ENCODE assay signal across 13 mouse cellular contexts in the genomic region with DNA sequence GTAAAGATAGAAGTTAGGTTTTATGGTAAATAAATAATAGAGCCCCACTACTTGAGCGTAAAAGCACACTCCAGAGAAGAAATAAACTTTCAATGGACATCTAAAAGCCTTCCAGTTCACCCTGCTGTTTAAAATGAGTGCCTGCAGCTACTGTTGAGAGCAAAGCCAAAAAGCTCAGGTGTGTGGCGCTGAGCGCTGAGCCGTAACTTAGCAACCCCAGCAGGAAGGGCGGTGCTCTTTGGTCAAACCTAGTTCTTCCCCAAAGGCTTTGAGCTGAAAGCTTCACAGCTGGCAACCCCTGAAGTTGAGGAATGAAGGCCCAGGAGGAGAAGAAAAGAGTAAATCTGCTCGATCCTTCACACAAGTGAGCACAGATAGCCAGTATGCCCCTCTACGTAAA.
DNase-seq lines count a peak whose midpoint lies in the region; ATAC-seq and TF ChIP-seq lines count a peak whose summit lies in the region.
"Had no signal": no experiment of that assay in that cellular context is flagged by ENCODE, and none has a peak within 500 bp of the region (broad histone marks: within the 10 kb centered on the region; RNA-seq: fewer than 3 reads in every experiment).

No protein-coding gene starts in this region.

- no peak overlapping the region for H3K4me2 ChIP-seq in lung, postnatal 0 days (replicated peaks; ENCODE audit: low read depth, low read length)
- no peak overlapping the region for H3K4me2 ChIP-seq in kidney, embryonic 14.5 days (replicated peaks; ENCODE audit: low read depth, low read length)
- H3K4me2 ChIP-seq: hindbrain, embryonic 14.5 days; liver, embryonic 15.5 days had no signal

- no peaks in the 10 kb centered on the region for H3K9me3 ChIP-seq in lung, postnatal 0 days (ENCODE audit: low read length)
- H3K9me3 ChIP-seq in kidney, embryonic 14.5 days (ENCODE audit: control insufficient read depth, low read length) = no peaks in the 10 kb centered on the region
- H3K9me3 ChIP-seq: forebrain, embryonic 10.5 days; liver, embryonic 15.5 days had no signal

- no peak overlapping the region for H3K27ac ChIP-seq in lung, postnatal 0 days (ENCODE audit: low read length)
- no peak overlapping the region for H3K27ac ChIP-seq in kidney, embryonic 14.5 days (ENCODE audit: low read depth, low read length)
- H3K27ac ChIP-seq in thymus, adult 2 months (ENCODE audit: control insufficient read depth, insufficient read depth, low read length) = no peak overlapping the region
- H3K27ac ChIP-seq: forebrain, embryonic 10.5 days; hindbrain, embryonic 14.5 days; liver, embryonic 15.5 days had no signal

- H3K27me3 ChIP-seq in lung, postnatal 0 days (replicated peaks; ENCODE audit: insufficient read depth, low read length) = no peaks in the 10 kb centered on the region
- no peaks in the 10 kb centered on the region for H3K27me3 ChIP-seq in kidney, embryonic 14.5 days (ENCODE audit: control insufficient read depth, insufficient read depth, low read length)
- no peaks in the 10 kb centered on the region for H3K27me3 ChIP-seq in thymus, adult 2 months (ENCODE audit: control insufficient read depth, insufficient read depth, low read length)
- H3K27me3 ChIP-seq: liver, embryonic 15.5 days had no signal

- TF ChIP-seq CTCF in lung, postnatal 0 days (IDR thresholded peaks at IDR 0.05) = no peak
- no peak for TF ChIP-seq CTCF in lung, adult 2 months (IDR thresholded peaks at IDR 0.05; ENCODE audit: insufficient read depth, low read length)
- no peak for TF ChIP-seq CTCF in thymus, adult 2 months (IDR thresholded peaks at IDR 0.05; ENCODE audit: borderline replicate concordance, control insufficient read depth, extremely low read depth, insufficient read depth, low read length, poor library complexity)

- WGBS in lung, postnatal 0 days = 61% methylated on average over 7 of the region's 7 CpGs
- 60% methylated on average over 7 of the region's 7 CpGs for WGBS in lung, adult 2 months
- WGBS in kidney, embryonic 14.5 days = 47% methylated on average over 7 of the region's 7 CpGs
- 47% methylated on average over 7 of the region's 7 CpGs for WGBS in thymus, adult 2 months

- intact Hi-C loops in left cerebral cortex, postnatal 10 days (cut with DNase I) = no loop called here

- H3K36me3 ChIP-seq in lung, postnatal 0 days (ENCODE audit: insufficient read depth, low read length) = no peaks in the 10 kb centered on the region
- H3K36me3 ChIP-seq in kidney, embryonic 14.5 days (ENCODE audit: control insufficient read depth, insufficient read depth, low read length) = no peaks in the 10 kb centered on the region
- H3K36me3 ChIP-seq in thymus, adult 2 months (ENCODE audit: control insufficient read depth, insufficient read depth, low read length) = no peaks in the 10 kb centered on the region
- H3K36me3 ChIP-seq: forebrain, embryonic 10.5 days; liver, embryonic 15.5 days had no signal

- no peak for TF ChIP-seq EP300 in lung, postnatal 0 days (IDR thresholded peaks at IDR 0.05)

- no peak overlapping the region for H3K4me3 ChIP-seq in lung, postnatal 0 days (ENCODE audit: low read depth, low read length)
- H3K4me3 ChIP-seq in lung, adult 2 months (replicated peaks; ENCODE audit: extremely low read depth, low read depth, low read length) = no peak overlapping the region
- no peak overlapping the region for H3K4me3 ChIP-seq in kidney, embryonic 14.5 days (ENCODE audit: low read length)
- no peak overlapping the region for H3K4me3 ChIP-seq in thymus, adult 2 months (ENCODE audit: control insufficient read depth, insufficient read depth, low read length)
- H3K4me3 ChIP-seq: forebrain, embryonic 10.5 days; liver, embryonic 15.5 days had no signal

- no peak for TF ChIP-seq POLR2A in lung, adult 2 months (IDR thresholded peaks at IDR 0.05; ENCODE audit: borderline replicate concordance, extremely low read depth, low read depth, low read length)
- no peak for TF ChIP-seq POLR2A in thymus, adult 2 months (IDR thresholded peaks at IDR 0.05; ENCODE audit: control insufficient read depth, extremely low read depth, insufficient read depth, low read length, poor library complexity)

- DNase-seq in lung, postnatal 0 days (ENCODE audit: low spot score) = peak; percentile 25
- no peak for DNase-seq in lung, adult 2 months
- peak; percentile 31 for DNase-seq in WW6 (ENCODE audit: low read depth, low spot score)
- DNase-seq in thymus, adult 2 months = peak; percentile 2
- no peak for DNase-seq in urinary bladder, adult 18-20 months (ENCODE audit: low spot score in 2 of 2)
- DNase-seq in left cerebral cortex, postnatal 10 days (ENCODE audit: extremely low spot score in 1 of 2, low spot score in 2 of 2) = no peak
- no peak for DNase-seq in cerebellum, adult 11 months
- DNase-seq: adrenal gland, postnatal 14 days; layer of hippocampus, postnatal 36 days had no signal

- H3K9ac ChIP-seq in lung, postnatal 0 days (replicated peaks; ENCODE audit: low read depth) = no peak overlapping the region
- H3K9ac ChIP-seq in kidney, embryonic 14.5 days (ENCODE audit: low read depth, low read length) = no peak overlapping the region
- H3K9ac ChIP-seq: hindbrain, embryonic 14.5 days; liver, embryonic 15.5 days had no signal

- H3K4me1 ChIP-seq in lung, postnatal 0 days (ENCODE audit: insufficient read depth, low read depth, low read length) = no peaks in the 10 kb centered on the region
- H3K4me1 ChIP-seq in lung, adult 2 months (ENCODE audit: control insufficient read depth, insufficient read depth, low read length) = no peaks in the 10 kb centered on the region
- no peaks in the 10 kb centered on the region for H3K4me1 ChIP-seq in kidney, embryonic 14.5 days (ENCODE audit: control insufficient read depth, insufficient read depth, low read length)
- H3K4me1 ChIP-seq in thymus, adult 2 months (replicated peaks; ENCODE audit: control insufficient read depth, insufficient read depth, low read length) = 0 out of 2 replicates have a peak, but pooled peaks cover 2% of the 10 kb centered on the region
- H3K4me1 ChIP-seq: liver, embryonic 15.5 days had no signal

- no peak for ATAC-seq in lung, postnatal 0 days
- ATAC-seq in kidney, embryonic 14.5 days (ENCODE audit: low FRiP score, low TSS enrichment) = 0 out of 2 replicates have a peak, but pooled peaks have one; percentile 62

Comparison
In these comparisons a context has a peak if more than half of its experiments do, and no peak if none do; other contexts are left out.
1. DNase-seq: peak in lung, postnatal 0 days (single experiment), WW6 (single experiment) and thymus, adult 2 months (single experiment); none in lung, adult 2 months (single experiment), urinary bladder, adult 18-20 months (0 of 2), left cerebral cortex, postnatal 10 days (0 of 2) and cerebellum, adult 11 months (single experiment).